8 mouse cellular contexts compared by ENCODE assay signal in the genomic region with DNA sequence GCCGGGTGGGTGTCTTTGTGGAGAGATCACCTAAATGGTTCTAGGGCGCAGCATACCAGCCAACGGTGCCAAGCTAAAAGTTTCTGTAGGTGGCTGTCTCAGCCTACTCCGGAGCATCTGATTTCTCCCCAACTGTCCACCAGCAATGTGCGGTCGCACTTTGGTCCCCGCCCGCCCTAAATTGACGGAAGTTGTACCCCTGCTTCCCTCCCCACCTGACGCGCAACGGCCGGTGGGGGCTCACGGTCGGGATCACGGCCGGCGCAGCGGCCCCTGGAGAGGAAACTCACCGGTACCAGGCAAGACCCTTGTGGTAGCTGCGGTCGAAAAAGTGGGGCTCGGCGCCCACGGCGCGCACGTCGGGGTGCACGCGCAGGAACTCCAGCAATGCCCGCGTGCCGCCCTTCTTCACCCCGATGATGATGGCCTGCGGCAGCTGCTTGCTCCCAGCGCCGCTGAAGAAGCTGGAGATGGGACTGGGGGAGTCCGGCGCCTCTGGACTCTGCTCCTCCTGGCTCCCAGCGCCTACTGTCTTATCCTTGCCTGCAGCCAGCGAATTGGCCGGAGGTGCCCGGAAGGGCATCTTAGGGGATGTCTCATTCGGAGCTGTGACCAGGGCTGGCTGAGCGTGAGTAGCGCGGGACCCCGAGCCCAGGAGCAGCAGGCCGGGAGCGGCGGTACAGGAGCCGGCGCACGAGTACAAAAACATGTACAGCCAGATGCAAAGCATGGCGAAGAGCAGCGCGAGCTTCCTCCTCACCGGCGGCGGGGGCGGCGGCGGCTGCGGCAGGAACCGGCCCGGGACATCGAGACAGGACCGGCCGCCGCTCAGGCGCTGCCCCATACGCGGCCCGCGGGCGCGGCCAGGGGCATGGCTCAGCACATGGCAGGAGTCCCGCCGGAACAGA. TPM values are rescaled to one million over a fixed set of nuclear protein-coding genes. Genes with fewer than 3 reads are reported as not detected.
DNase-seq lines count a peak whose midpoint lies in the region; ATAC-seq and TF ChIP-seq lines count a peak whose summit lies in the region.

No protein-coding gene starts in this region.

- ATAC-seq in heart, embryonic 15.5 days (replicated peaks; ENCODE audit: insufficient number of reproducible peaks, insufficient read depth, low FRiP score, low read depth), result no peak
- no peak for ATAC-seq in liver, embryonic 11.5 days (replicated peaks; ENCODE audit: low FRiP score)
- peak; percentile 15; the same call in 1 of the 2 replicates for ATAC-seq in neural tube, embryonic 15.5 days (ENCODE audit: low FRiP score)
- no peak for ATAC-seq in granulocyte monocyte progenitor cell, adult 5-6 weeks (replicated peaks; ENCODE audit: poor library complexity, severe bottlenecking)

- WGBS in lung, adult 2 months, result 2% methylated on average over 80 of the region's 80 CpGs
- under 1% methylated on average over 78 of the region's 80 CpGs for WGBS in heart, embryonic 15.5 days
- WGBS in liver, embryonic 11.5 days, result under 1% methylated on average over 70 of the region's 80 CpGs
- under 1% methylated on average over 79 of the region's 80 CpGs for WGBS in neural tube, embryonic 15.5 days

- peak overlapping the region; percentile 64 for H3K4me3 ChIP-seq in lung, adult 2 months (replicated peaks; ENCODE audit: extremely low read depth, low read depth, low read length)
- H3K4me3 ChIP-seq in bone marrow macrophage, adult 2 months (ENCODE audit: insufficient read depth, low read length), result peak overlapping the region; percentile 51
- H3K4me3 ChIP-seq in heart, embryonic 15.5 days, result peak overlapping the region; percentile 58
- peak overlapping the region; percentile 72 for H3K4me3 ChIP-seq in liver, embryonic 11.5 days (ENCODE audit: low read depth, low read length)
- peak overlapping the region; percentile 68 for H3K4me3 ChIP-seq in neural tube, embryonic 15.5 days (replicated peaks)

- TF ChIP-seq POLR2A in lung, adult 2 months (IDR thresholded peaks at IDR 0.05; ENCODE audit: borderline replicate concordance, extremely low read depth, low read depth, low read length), result no peak
- TF ChIP-seq POLR2A in bone marrow macrophage, adult 2 months (IDR thresholded peaks at IDR 0.05; ENCODE audit: borderline replicate concordance, low read depth, low read length), result no peak

- no peaks in the 10 kb centered on the region for H3K9me3 ChIP-seq in heart, embryonic 15.5 days (replicated peaks)
- H3K9me3 ChIP-seq in liver, embryonic 11.5 days (ENCODE audit: control insufficient read depth, low read length), result no peaks in the 10 kb centered on the region
- H3K9me3 ChIP-seq in neural tube, embryonic 15.5 days (replicated peaks), result no peaks in the 10 kb centered on the region

- peaks cover 76% of the 10 kb centered on the region for H3K27me3 ChIP-seq in heart, embryonic 15.5 days
- peaks cover 92% of the 10 kb centered on the region for H3K27me3 ChIP-seq in liver, embryonic 11.5 days (replicated peaks; ENCODE audit: control insufficient read depth, insufficient read depth, low read length)
- peaks cover 48% of the 10 kb centered on the region for H3K27me3 ChIP-seq in neural tube, embryonic 15.5 days (replicated peaks)

- no peak for TF ChIP-seq CTCF in lung, adult 2 months (IDR thresholded peaks at IDR 0.05; ENCODE audit: insufficient read depth, low read length)
- TF ChIP-seq CTCF in bone marrow macrophage, adult 2 months (IDR thresholded peaks at IDR 0.05; ENCODE audit: low read depth, low read length), result no peak

- no peak overlapping the region for H3K27ac ChIP-seq in bone marrow macrophage, adult 2 months (ENCODE audit: insufficient read depth, low read depth, low read length)
- H3K27ac ChIP-seq in heart, embryonic 15.5 days, result no peak overlapping the region
- peak overlapping the region; percentile 89 for H3K27ac ChIP-seq in liver, embryonic 11.5 days (ENCODE audit: low read depth, low read length)
- H3K27ac ChIP-seq in neural tube, embryonic 15.5 days (replicated peaks), result peak overlapping the region; percentile 73

- H3K4me2 ChIP-seq in heart, embryonic 15.5 days, result peak overlapping the region; percentile 92
- H3K4me2 ChIP-seq in liver, embryonic 11.5 days, result peak overlapping the region; percentile 76
- H3K4me2 ChIP-seq in neural tube, embryonic 15.5 days, result peak overlapping the region; percentile 78

- H3K36me3 ChIP-seq in heart, embryonic 15.5 days, result no peaks in the 10 kb centered on the region
- no peaks in the 10 kb centered on the region for H3K36me3 ChIP-seq in liver, embryonic 11.5 days (ENCODE audit: control insufficient read depth, insufficient read depth, low read length)
- no peaks in the 10 kb centered on the region for H3K36me3 ChIP-seq in neural tube, embryonic 15.5 days

- DNase-seq in lung, adult 2 months, result peak; percentile 51
- DNase-seq in lung, postnatal 4 days, result no peak
- DNase-seq in liver, embryonic 11.5 days (ENCODE audit: low spot score), result peak; percentile 59
- no peak for DNase-seq in urinary bladder, postnatal 4 days (ENCODE audit: low spot score in 2 of 2)

- peak overlapping the region; percentile 47 for H3K9ac ChIP-seq in heart, embryonic 15.5 days
- peak overlapping the region; percentile 78 for H3K9ac ChIP-seq in liver, embryonic 11.5 days (ENCODE audit: low read depth, low read length)
- peak overlapping the region; percentile 74 for H3K9ac ChIP-seq in neural tube, embryonic 15.5 days (replicated peaks)

- H3K4me1 ChIP-seq in lung, adult 2 months (ENCODE audit: control insufficient read depth, insufficient read depth, low read length), result peaks cover 8% of the 10 kb centered on the region; the same call in 1 of the 2 replicates
- H3K4me1 ChIP-seq in bone marrow macrophage, adult 2 months (ENCODE audit: control insufficient read depth, insufficient read depth, low read length), result peaks cover 6% of the 10 kb centered on the region
- peaks cover 59% of the 10 kb centered on the region for H3K4me1 ChIP-seq in heart, embryonic 15.5 days (replicated peaks)
- H3K4me1 ChIP-seq in liver, embryonic 11.5 days (replicated peaks; ENCODE audit: control insufficient read depth, insufficient read depth, low read length), result peaks cover 9% of the 10 kb centered on the region
- H3K4me1 ChIP-seq in neural tube, embryonic 15.5 days, result peaks cover 78% of the 10 kb centered on the region

RNA-seq across cellular contexts. Expression of a gene that starts 0.8 kb away (rescaled TPM):
- 5.5 and 6.3 TPM in 2 replicates for polyA plus RNA-seq in lung, adult 2 months (2012; rRNA removed)
- not detected in 2 replicates for polyA plus RNA-seq in bone marrow macrophage, adult 2 months (2012; ENCODE audit: insufficient read depth, insufficient read length, missing spikeins)
- polyA plus RNA-seq in heart, embryonic 15.5 days (2015; fragmentation: Nextera tagmentation; extraction: Ambion mirVana), result 1.8 and 2.3 TPM in 2 replicates
- 41.7 and 42.4 TPM in 2 replicates for polyA plus RNA-seq in liver, embryonic 11.5 days (2014; fragmentation: Nextera tagmentation; extraction: Ambion mirVana)
- polyA plus RNA-seq in neural tube, embryonic 15.5 days (2015; fragmentation: Nextera tagmentation; extraction: Ambion mirVana), result 7.0 and 7.1 TPM in 2 replicates
- total RNA-seq in granulocyte monocyte progenitor cell, adult 5-6 weeks (2014; fragmentation: Nextera tagmentation), result 0.52 TPM in 1 of 2 replicates, not detected in the other
- total RNA-seq in granulocyte monocyte progenitor cell, adult 5-6 weeks (2017), result 0.36 and 0.52 TPM in 2 replicates

Comparison
In these comparisons a context has a peak if more than half of its experiments do, and no peak if none do; other contexts are left out.
1. DNase-seq: peak in lung, adult 2 months (single experiment) and liver, embryonic 11.5 days (single experiment); none in lung, postnatal 4 days (0 of 2) and urinary bladder, postnatal 4 days (0 of 2).
2. H3K27ac ChIP-seq: peak in liver, embryonic 11.5 days (single experiment) and neural tube, embryonic 15.5 days (single experiment); none in bone marrow macrophage, adult 2 months (single experiment) and heart, embryonic 15.5 days (single experiment).
3. Peak in every context shown above with its lines, with median percentiles within 50 percentile points of each other: H3K4me3 ChIP-seq, H3K4me2 ChIP-seq and H3K9ac ChIP-seq.